Mouse (Mus musculus) gastrocnemius, adult 8-10 months (tissue): Measurements from ENCODE around the gene Myo15. TPM values are rescaled to one million over a fixed set of nuclear protein-coding genes. Genes with fewer than 3 reads are reported as not detected.
"Not testable (repeated sequence)": the region's sequence is repeated elsewhere in the genome, so short reads cannot be mapped to it uniquely, and the experiment has no call there.

Source experiments
- DNase-seq, 2 experiments: peaks; one replicate each; pipeline ENCODE4 v3.0.0; 2022; ENCODE audit warnings: low spot score in 2 of 2
- total RNA-seq, 4 experiments: library from RNA; stranded (reverse); gene quantifications; 2 replicates each; pipeline ENCODE4 v1.2.4; 2022

The Myo15 gene
- under 1 TPM in 2 of 4 experiments, not detected in 2; 0.05 TPM for total RNA-seq

DNA sequence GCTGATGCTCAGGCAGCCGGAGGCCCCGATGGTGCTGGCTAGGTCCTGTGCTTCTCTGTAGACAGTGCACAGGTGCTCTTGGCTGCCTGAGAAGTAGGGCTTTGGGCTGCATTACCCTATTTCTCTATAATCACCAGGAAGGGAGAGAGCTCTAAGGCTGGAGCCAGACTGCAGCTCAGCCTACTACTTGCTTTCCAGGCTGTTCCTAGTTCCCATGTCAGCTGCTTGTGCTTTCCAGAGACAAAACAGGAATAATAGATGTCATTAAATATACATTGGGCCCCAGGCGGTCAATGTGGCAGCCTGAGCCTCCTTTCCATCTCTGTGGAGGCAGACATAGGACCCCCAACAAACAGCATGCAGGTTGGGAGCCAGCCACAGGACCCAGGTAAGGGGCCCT lies at the start of gene Myo15:
Gene Myo15 (plus strand): TSS at position 301 of the 400 bp plus-strand sequence.
- DNase-seq = no peak

DNA sequence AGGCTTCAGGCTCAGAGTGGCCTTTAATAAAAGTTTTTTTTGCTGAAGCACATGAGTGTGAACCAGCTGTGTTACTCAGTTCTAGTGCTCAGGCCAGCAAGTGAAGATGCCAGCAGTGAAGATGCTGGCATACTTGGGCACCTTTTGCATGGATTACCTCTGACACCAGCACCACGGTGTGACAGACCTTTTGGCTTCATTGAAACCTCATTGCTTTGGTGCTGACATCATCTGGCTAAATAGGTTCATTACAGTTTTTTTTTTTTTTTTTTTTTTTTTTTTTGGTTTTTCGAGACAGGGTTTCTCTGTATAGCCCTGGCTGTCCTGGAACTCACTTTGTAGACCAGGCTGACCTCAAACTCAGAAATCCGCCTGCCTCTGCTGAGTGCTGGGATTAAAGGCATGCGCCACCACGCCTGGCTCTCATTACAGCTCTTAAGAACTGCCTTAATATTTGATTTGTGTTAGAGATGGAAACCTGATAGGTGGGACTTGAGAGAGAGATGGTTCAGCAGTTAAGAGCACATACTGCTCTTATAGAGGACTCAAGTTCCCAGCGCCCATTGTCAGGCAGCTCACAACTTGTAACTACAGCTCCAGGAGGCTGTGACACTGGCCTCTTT lies 47.0 kb upstream of the Myo15 start:
- DNase-seq = no peak

- DNase-seq = no peak
These were observed 46.1 kb upstream of the Myo15 start for GRCm38 (mm10) chr11:60423006-60423405.

DNA sequence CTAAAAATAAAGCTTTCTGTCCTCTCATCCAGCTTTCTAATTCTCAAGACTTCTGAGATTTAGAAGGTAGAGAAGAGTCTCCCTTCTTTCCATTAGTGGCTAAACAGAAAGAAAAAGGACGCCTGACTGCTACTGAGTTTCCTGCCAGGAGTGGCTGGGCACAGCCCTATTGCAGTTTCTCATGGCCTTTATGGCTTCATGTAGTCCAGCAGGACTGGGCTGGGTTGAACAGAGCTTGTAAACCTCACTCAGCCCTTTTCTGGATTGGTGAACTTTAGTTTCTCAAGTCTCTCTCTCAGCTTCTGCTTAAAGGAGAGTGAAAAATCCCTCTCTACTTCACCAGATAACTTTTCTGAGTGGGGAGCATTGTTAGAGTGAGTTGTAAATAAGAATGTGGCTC lies 42.7 kb upstream of the Myo15 start:
- DNase-seq = no peak

- no peak for DNase-seq
These were observed 41.5 kb upstream of the Myo15 start for GRCm38 (mm10) chr11:60427628-60428027.

- DNase-seq = no peak
These were observed 35.6 kb upstream of the Myo15 start for GRCm38 (mm10) chr11:60433501-60433900.

DNA sequence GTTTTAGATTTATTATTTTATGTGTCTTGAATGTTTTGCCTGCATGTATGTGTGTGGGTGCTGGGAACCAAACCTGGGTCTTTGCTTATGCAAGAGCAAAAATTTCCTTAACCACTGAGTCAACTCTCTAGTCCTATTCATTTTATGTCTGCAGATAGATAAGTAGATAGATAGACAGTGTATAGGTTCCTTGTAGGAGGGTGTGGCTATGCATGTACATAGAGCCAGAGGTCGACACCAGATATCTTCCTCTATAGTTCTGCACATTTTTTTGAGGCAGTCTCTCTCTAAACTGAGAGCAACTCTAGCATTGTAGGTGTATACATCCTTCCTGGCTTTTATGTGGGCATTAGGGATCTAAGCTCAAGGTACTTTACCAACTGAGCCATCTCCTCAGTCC lies 34.0 kb upstream of the Myo15 start:
- no peak for DNase-seq

GRCm38 (mm10) chr11:60436618-60437017 lies 32.5 kb upstream of the Myo15 start:
- DNase-seq = no peak

GRCm38 (mm10) chr11:60439621-60440020 lies 29.5 kb upstream of the Myo15 start:
- DNase-seq = not testable (repeated sequence)

DNA sequence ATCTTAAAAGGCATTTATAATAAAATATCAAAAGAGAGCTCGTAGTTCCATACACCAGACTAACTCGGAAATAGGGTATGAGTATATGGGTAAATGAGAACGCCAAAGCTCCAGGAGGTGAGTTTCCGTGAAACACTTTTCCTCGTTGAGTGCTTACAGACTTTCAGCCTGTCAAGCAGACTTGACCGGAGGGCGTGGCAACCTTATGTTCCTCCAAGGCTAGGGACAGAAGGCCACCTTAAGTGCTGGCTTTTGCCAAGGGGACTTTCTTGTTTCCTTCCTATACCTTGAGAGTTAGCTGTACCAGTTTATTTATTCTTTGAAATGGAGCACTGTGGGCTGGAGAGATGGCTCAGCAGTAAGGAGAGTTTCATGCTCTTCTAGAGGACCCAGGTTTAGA lies 29.0 kb upstream of the Myo15 start:
- no peak for DNase-seq

DNA sequence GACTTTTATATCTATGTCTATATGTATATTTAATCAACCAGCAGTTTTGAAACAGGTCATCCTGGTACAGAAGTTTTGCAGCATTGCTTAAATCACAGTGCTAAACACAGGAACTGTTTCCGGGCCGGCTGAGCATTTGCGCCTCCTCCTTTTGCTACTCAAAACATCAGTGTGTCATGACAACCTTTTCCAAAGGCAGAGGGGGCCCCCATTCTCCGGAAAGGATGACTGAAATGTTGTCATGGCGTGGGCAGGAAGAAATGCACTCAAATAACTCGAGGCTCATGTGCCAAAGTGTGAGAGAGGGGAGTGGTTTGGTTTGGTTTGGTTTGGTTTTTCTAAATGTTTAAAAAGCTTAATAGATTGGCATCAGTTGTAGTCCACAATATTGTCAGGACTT lies 26.2 kb upstream of the Myo15 start:
- no peak for DNase-seq

GRCm38 (mm10) chr11:60444007-60444406 lies 25.1 kb upstream of the Myo15 start:
- no peak for DNase-seq

DNA sequence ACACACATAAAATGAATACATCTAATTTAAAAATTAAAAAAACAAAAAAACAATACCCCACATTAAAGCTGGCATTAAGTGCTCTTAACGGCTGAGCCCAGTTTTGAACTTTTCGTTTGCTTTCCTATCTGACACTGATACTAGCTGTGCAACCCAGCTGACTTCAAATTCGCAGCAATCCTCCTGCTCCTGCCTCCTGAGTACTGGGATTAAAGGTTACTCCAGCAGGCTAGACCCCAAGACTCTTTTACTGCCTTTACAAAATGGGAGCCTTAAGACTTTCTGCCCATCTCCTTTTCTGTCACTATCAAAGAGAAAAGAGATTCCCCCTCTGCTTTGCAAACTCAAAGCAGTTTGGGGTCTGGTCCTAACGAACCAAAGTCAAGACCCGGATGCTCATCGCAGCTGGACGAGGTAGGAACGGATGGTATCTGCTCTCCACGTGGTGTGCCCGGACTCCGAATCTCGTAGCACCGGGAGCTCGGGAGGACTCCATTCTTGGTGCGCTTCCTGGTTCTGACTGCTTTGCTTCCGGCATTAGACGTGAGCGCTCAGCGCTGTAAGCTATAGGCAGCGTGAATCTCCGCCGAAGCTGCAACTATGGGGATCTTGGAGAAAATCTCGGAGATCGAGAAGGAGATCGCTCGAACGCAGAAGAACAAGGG lies 14.9 kb upstream of the Myo15 start, which contains the start of gene Drg2:
Gene Drg2 (plus strand): TSS at position 512 of the 665 bp plus-strand sequence.
- peak; percentile 70 to 77 for DNase-seq

DNA sequence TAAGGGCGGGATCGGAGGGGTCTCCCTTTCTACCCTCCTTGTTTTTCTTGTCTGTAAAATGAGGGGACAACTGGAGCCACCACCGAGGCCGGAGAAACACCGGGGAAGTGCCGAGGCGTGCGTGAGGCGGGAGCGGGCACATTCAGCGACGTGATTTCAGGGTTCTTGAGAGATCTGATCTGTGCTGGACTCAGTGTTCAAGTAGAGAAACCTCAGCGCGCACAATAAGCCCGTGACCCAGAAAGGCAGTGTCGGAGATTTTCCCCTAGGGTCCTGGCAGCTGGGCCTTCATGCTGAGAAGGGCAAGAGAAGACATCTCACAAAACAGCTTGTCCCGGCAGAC lies 14.4 kb upstream of the Myo15 start:
- no peak for DNase-seq

DNA sequence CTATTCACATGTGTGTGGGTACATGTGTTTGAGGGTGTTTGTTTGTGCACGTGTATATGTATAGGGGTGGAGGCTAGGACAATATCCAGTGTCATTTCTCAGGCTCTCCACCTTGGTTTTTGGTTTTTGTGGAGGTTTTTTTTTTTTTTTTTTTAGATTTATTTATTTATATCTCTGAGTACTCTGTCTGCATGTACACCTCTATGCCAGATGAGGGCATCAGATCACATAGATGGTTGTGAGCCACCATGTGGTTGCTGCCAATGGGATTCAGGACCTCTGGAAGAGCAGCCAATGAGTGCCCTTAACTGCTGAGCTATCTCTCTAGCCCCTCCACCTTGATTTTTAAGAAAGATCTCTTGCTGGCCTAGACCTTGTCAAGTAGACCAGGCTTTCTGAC lies 11.2 kb upstream of the Myo15 start:
- DNase-seq = no peak

DNA sequence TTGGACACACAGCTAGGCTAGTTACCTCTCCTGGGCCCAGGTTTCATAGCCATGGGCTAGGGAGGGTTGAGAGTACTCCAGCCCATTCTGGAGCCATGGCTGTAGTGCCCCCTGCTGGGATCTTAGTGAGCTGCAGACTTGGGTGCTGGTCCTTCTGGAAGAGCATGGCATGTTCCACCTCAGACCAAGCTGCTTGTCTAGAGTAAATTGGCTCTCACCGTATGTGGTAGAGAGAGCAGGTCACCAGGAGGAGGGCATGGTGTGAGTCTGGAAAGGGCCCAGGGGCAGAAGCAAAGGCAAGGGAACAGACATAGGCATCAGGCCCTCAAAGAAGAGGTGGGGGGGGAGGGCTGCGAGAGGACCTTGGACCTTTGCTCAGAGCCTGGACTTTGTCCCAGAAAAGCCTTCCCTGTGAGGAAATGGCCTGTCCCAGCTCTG lies 3.2 kb upstream of the Myo15 start:
- no peak for DNase-seq

GRCm38 (mm10) chr11:60470743-60471142 lies 1.6 kb downstream of the Myo15 start:
- no peak for DNase-seq

- no peak for DNase-seq
These were observed 5.4 kb downstream of the Myo15 start for GRCm38 (mm10) chr11:60474534-60474933.

GRCm38 (mm10) chr11:60475668-60476362 lies 6.7 kb downstream of the Myo15 start:
- no peak for DNase-seq

DNA sequence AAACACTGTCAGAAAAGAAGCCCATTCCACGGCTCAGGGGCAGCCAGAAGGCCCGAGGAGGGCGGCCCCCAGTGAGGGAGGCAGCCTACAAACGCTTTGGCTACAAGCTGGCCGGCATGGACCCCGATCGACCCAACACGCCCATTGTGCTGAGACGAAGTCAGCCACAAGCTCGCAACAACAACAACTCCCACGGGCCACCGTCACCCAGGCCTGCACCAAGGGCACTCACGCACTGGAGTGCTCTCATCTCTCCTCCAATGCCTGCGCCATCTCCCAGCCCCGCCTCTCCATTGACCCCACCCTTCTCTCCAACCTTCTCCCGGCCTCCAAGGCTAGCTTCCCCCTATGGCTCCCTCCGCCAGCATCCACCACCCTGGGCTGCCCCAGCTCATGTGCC lies 9.0 kb downstream of the Myo15 start:
- DNase-seq = no peak

GRCm38 (mm10) chr11:60486267-60486666 lies 17.1 kb downstream of the Myo15 start:
- DNase-seq = no peak

DNA sequence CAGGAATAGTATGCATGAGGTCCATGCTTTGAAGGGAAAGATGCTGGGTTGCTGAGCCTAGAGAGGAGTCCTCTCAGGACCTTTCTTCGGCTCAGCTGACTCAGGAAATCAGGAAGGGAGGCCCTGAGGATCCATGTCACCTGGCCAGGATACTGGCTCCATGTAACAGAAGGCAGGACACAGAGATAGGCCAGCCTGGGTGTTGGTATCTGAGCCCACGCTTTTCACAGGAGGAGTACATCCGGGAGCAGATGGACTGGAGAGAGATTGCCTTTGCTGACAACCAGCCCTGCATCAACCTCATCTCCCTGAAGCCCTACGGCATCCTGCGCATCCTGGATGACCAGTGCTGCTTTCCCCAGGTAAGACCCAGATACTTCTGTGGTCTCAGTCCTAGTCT lies 23.6 kb downstream of the Myo15 start:
- DNase-seq = no peak

DNA sequence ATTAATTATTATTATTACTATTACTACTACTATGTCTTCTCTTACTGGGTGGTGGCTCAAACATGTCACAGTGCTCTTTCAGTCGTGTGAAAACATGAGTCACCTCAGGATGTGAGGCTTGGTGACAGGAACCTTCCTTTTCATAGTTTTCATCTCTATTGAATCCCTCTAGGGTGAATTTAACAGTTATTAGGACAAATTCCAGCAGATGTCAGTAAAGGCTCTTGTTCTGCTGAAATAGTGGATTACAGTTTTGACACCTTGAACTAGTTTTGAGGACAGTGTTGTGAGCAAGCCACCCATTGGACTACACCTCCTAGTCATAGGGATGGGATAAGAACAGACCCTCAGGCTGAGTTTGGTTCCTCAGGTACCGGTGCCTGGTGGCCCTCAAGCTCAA lies 26.6 kb downstream of the Myo15 start:
- no peak for DNase-seq
